Mouse (Mus musculus): ENCODE measurements around the gene Rps9.
"Not testable (repeated sequence)": the region's sequence is repeated elsewhere in the genome, so short reads cannot be mapped to it uniquely, and the experiment has no call there.

Rps9 gene

DNA sequence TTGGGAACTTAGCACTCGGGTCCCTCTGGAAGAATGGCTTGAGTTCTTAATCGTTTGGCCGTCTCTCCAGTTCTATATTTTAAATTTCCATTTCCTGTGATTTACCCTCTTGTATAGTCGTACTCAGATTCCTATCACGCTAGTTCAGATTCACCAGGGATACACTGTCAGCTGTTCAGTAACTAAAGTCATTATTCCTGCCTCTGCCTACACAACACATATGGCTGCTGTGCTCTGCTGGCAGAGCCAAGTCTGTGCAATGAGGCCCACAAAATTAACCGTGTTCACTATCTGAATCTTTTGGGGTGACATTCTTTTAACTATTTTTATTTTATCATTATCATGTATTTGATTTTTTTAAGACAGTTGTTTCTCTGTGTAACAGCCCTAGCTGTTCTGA, 5.3 kb upstream of the Rps9 start:
- no peak for DNase-seq

DNA sequence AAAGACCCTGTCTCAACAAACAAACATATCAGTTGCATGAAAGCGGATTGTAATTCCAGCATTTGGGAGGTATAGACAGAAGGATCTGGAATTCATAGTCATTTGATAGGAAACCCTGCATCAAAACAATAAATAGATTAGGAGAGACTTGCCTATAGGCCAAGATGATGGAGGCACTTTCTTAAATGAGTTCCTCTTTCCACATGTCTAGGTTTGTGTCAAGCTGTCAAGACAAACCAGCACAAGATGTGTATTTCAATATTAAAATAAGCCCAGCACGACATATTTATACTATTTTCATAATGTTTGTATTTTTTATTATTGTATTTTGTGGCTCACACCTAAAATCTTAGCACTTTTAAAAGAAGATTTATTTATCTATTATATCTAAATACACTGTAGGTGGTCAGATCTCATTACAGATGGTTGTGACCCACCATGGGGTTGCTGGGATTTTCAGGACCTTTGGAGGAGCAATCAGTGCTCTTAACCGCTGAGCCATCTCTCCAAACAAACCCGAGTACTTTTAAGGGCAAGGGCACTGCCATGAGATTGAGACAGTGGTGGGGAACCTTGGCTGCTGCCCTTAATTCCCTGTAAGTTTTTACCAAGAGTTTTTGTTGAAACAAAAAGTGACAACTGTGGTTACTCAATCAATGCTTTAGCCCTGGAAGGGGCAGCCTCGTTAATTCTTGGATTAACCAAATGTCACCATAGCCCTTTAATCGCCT, 480 bp upstream of the Rps9 start:
- DNase-seq, result no peak

DNA sequence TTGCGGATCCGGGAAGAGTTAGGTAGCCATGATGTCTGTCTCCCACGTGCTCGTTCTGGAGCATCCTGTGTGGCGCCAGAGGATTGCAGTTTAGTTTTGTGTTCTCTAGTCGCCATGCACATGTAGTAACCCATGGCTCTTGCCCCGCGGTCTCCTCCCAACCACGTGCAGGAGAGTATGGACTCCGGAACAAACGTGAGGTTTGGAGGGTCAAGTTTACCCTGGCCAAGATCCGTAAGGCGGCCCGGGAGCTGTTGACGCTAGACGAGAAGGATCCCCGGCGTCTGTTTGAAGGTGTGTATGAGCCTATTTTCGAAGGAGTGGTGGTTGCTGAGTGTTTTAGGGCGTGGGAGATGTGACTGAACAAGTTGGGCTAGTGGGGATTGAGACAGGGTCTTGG, 682 bp downstream of the Rps9 start:
- DNase-seq, result no peak

DNA sequence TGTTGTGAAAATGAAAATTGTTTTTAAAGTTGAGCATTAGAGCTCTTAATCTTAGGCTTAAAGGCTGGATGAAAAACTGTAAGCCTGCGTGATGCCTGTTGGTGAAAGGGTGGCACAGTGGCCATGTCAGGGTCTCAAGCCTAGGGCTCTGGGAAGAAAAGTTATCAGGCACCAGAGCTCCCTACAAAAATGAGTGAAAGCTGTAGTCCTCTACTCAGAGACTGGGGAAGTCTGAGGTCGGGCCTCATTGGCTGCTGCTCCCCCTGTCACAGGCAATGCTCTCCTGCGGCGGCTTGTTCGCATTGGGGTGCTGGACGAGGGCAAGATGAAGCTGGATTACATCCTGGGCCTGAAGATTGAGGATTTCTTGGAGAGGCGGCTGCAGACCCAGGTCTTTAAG, 1.7 kb downstream of the Rps9 start:
- DNase-seq, result not testable (repeated sequence)

DNA sequence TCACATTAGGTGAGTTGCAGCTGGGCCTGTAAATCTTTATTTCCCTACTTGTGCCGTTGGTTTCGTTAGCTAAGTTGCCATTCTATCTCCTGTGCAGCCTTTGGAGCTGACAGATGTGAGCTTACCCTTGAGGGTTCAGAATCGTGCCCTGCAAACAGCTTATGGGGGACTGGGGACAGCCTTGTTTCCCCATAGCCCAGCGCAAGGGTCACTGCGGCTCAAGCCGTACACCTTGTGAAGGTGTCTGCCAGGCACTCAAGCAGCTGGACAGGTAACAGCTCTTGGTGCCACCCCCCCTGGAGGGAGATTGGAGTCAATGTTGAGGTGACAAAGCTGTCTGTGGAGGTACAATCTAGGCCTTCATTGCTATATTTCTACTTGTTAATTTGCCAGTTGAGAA, 2.1 kb downstream of the Rps9 start:
- no peak for DNase-seq

DNA sequence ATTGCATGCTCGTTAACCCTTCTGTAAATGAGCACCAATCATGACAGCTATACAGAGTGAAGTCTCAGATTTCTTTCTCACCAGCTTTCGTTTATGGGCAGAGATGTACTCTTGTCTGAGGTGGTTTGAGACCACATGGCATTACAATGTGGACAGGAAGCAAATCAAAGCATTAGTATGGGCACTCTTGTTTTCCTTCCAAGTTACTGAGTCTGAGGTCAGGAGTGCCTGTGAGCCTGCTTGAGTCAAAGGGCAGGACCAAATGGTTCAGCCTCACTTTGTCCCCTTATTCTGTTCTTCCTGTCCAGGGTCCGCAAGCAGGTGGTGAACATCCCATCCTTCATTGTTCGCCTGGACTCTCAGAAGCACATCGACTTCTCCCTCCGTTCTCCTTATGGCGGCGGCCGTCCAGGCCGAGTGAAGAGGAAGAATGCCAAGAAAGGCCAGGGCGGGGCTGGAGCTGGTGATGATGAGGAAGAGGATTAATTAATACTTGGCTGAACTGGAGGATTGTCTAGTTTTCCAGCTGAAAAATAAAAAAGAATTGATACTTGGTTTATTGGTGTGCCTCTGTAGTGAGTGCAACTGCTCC, 2.6 kb downstream of the Rps9 start:
- DNase-seq, result no peak

DNA sequence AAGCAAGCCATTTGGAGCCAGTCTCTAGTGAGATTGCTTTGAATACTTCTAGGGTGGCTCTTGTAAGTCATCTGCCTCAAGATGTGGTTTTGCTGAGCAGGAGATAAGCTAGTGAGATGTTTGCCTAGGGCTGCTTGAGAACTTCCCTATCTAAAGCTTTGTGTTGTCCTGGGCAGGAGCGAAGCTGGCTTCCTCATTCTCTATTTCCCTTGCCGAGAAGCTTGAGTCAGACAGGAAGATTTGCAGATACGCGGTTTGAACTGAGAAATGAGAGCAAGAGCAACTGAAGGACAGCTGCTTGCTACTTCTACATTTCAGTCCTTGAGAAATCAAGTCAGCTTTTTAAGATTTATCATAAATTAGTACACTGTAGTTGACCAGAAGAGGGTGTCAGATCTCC, 3.2 kb downstream of the Rps9 start:
- DNase-seq, result no peak

DNA sequence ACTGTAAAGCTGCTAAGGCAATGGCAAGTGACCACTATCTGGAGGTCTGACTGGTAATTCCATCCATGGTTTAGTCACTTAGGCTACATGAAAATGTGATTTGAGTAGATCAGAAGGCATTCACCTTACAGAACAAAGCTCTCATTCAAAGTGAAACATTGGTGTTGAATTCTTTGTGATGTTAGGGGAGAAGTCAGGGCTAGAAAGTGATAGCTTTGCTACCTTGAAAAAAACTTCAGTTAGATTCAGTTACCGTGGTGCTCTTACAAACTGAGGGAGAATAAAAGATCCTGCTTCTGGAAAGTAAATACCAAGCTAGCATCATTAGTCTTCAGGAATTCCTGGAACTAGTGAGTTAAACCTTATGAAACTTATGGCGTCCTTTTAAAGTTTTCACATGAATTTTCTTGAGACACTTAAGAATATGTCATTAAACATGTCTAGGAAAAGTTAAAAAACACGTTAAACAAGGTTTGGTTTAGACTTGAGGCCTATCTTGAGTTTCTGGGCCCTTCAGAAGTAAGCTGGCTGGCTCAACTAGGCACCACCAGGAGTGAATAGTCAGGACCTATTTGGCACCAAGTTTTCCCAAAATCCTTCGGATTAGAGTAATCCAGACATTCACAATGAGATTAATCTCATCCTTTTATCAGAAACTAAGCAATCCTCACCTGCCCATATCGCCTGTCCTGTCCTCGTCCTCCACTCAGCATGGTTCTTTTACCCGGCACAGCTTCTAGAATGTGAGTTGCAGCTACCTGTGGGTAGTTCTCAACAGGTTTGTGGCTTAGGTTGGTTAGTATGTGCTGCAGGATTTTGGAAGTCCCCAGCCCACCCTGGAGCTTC, 4.0 kb downstream of the Rps9 start:
- DNase-seq, result no peak

DNA sequence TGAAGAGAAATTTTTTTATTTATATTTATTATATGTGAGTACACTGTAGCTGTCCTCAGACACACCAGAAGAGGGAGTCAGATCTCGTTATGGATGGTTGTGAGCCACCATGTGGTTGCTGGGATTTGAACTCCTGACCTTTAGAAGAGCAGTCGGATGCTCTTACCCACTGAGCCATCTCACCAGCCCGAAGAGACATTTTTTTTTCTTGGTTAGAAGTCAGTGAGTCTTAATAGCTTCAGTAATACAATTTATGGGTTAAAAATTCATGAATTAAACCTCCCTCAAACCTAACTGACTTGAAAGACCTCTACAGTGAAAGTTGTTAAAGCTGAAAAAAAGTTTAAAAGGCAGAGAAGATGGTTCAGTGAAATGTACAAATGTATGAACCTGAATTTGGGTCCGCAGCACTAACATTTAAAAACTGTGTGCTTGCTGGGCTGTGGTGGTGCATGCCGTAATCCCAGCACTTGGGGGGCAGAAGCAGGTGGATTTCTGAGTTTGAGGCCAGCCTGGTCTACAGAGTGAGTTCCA, 4.7 kb downstream of the Rps9 start:
- not testable (repeated sequence) for DNase-seq

DNA sequence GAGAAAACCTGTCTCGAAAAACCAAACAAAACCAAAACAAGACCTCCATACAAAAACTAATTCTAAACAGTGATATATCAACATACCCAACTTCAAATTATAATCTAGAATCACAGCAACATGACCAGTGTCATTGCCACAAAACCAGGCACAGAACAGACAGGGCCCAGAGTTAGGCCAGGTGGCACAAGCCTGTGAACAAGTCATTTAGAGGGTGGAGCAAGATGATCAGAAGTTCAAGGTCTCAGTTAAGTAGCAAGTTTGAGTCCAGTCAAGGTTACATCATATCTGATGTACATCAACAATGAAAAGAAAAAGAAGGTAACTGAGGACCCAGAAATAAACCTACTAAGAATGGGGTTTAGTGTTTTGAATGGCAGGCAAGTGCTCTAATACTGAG, 5.2 kb downstream of the Rps9 start:
- DNase-seq, result no peak

DNA sequence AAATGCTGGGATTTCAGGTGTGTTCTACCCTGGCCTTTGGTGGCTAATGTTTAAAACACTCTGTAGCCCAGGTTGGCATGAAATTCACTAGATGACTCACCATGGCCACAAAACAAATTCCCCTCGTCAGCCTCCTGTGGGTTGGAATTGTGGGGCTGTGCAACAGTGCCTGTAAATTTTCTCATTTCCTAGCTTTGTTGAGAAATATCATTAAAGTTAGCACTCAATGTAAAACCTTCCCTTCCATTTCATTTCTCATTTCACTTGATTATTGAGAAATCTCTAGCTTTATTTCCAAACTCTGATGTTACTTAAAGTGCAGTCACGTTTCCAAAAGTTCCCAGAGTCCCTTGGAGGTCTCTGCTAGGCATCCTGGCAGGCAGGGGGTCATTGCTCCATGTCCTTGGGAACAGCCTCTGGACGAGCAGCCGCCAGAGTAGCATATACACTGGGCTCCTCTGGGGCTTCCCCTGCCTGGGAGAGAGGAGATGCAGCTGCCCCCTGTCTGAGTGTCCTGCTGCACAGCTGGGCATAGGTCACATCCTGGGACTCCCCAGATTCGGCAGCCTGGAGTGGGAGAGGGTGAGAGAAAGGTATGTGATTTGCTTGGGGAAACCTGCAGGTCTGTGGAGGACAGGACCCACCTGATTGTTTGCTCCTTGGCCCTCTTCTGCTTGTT, 8.6 kb downstream of the Rps9 start:
- no peak for DNase-seq

DNA sequence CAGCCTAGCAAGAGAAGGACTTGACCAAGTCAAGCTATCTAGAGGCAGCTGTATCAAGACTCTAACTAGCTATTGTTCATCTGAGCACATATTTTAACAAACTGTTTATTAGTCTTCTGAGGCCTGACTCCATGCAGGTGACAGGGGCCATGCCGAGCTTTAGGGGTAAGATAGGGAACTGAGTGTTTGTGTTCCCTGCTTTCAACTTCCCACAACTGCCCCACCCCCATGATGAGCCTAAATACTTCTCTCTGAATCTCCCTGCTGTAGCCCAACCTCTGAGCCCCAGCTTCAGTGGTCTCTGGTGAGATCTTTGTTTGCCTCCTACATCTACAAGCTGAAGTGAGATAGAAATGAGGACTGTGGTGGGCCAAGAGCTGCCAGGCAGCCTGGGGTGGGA, 11.5 kb downstream of the Rps9 start:
- no peak for DNase-seq

DNA sequence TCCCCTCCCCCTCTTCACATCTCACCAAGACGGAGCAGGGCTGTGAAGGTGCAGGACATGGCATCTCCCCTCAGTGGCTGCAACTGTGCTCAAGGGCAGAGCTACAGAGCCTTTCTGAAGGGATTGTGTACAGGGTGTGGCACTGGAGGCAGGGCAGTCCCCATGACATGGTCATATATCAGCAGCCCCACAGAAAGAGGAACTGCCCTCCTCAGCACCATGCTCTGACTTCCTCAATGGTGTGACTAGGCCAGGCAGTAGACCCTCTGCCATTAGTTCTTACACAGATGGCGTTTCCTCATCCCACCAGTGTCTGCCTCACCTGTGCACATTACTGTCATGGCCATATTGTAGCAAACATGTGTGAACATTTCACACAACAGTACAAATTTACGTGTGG, 16.5 kb downstream of the Rps9 start, which contains the start of gene Pirb:
TSS of gene Pirb (minus strand) at position 124 of the 400 bp plus-strand sequence.
- DNase-seq, result not testable (repeated sequence)

DNA sequence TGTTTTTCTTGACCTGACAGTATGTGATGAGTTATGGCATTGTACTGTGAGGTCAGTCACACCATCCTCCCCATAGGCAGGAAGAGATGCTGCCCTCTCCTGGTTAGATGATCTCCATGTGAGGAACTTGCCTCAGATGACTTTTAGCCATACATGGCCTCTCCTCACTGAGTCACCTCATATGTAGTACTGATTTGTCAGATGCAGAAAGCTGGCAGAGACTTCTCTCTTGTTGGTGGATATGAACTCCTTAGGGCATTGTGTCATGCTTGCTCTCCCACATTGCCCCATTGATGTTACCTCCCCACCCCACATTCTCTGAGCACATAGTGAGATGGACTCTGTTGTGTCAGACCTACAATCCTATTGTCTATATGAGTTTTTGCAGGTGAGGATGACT, 21.7 kb downstream of the Rps9 start:
- not testable (repeated sequence) for DNase-seq

DNA sequence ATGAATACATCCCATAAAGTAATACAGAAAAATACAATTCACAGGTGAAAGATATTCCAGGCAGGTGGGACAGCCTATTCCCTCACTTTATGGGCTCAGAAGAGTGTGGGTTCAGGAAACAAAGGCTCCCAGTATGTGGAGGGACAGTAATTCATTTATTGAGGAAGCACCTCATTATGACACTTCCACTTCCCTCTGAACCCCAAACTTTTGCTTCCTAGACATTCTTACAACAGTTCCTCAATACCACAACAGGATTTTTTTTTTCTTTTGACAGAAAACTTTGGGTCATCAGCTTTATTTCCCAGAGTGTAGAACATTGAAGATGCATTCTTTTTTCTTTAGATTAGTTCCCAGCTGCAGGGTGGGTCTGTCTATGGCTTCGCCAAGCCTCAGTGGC, 28.9 kb downstream of the Rps9 start:
- not testable (repeated sequence) for DNase-seq
